Mouse (Mus musculus) cerebellum, postnatal 10 days (tissue): ENCODE data around the gene Coa3.
"Not testable (repeated sequence)": the region's sequence is repeated elsewhere in the genome, so short reads cannot be mapped to it uniquely, and the experiment has no call there.

Experiments
- DNase-seq, 2 experiments: peaks; one replicate each; pipeline ENCODE4 v3.0.0; 2021; ENCODE audit warnings: mixed read lengths in 2 of 2

Coa3 gene

DNA sequence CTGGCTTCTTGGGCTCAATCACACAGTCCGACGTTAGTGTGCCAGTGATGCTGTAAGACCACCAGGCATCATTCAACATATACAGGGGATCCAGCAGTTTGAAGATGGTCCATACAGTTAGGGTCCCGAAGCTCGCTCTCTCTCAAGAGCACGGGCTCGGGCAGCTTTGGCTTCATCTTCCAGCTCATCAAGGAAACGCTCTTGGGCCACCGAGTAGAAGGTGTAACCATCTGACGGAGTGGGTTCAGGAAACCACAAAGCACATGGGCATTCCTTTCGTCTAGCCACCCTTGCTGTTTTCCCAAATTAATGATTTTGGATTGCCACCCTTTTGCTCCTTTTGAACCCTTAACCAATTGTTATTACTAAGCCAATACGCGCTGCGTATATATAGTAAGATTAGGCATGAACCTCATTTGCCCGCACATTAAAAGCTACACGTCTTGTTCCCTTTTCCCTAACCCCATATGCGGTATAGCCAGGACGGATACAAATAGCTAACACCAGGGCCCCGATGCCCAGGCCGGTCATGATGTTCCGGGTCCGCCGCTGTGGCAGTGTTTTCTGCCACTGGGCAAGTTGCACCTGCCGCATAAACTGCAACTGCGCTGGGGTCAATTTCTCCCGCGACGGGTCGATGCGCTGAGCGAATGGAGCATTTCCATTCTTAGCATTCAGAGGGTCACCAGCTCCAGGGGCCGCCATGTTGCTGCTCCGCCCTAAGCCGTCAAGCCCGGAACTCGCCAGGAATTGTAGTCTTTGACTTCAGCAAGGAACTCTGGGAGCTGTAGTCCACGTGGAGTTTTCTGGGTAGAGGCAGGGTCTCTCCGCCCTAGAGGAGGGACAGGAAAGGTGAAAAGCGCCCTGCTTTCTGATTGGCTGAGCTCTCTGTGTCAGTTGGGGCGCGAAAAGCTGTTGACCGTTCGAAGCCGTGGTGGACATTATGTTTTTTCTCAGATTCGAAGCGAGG is at the start of gene Coa3, which contains the start of gene Cntd1:
Coa3 (minus strand) TSS at position 892 of the 970 bp plus-strand sequence.
Cntd1 (plus strand) TSS at position 790 of the 970 bp plus-strand sequence.
- DNase-seq, result peak; percentile 91 to 94

DNA sequence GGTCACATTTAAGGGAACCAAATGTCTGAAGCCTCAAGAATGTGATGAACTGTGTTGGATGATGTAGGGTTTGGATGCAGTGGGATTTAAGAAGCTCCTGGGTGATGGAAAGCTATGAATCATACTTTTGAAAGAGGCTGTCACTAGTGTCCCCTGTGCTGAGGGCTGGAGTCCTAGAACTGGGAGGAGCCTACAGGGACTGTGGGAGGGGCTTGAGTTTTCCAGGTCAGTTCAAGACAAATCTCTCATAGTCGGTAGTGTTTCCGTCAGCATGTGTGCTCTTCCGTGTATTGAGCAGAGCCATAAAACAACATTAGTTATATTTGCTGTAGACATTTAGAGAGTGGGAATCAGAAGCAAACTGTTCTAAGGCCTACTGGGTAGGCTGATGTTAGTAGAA is 48.4 kb upstream of the Coa3 start:
- no peak for DNase-seq

DNA sequence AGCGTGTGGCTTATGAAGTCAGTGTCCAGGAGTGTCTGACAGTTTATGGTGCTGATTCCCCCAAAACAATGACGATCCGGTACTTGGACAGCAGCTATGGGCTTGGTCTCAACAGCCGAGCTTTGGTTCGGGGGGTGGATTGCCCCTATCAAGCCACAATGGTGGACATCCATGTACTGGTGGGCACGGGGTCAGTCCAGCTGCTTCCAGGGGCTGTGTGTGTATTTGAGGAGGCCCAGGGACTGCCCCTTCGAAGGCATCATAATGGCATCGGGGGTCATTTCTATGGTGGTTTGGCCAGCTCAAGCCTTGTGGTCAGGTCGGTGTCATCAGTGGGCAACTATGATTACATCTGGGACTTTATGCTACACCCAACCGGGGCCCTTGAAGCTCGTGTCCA is 47.2 kb upstream of the Coa3 start:
- DNase-seq, result no peak

DNA sequence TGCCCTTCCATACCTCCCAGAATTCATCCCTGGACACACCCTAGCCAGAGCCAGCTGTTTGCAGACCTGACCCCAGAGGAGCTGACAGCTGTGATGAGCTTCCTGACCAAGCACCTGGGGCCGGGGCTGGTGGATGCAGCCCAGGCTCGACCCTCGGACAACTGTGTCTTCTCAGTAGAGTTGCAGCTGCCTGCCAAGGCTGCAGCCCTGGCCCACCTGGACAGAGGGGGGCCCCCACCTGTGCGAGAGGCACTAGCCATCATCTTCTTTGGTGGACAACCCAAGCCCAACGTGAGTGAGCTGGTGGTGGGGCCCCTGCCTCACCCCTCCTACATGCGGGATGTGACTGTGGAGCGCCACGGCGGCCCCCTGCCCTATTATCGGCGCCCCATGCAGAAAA is 46.3 kb upstream of the Coa3 start:
- DNase-seq, result not testable (repeated sequence)

DNA sequence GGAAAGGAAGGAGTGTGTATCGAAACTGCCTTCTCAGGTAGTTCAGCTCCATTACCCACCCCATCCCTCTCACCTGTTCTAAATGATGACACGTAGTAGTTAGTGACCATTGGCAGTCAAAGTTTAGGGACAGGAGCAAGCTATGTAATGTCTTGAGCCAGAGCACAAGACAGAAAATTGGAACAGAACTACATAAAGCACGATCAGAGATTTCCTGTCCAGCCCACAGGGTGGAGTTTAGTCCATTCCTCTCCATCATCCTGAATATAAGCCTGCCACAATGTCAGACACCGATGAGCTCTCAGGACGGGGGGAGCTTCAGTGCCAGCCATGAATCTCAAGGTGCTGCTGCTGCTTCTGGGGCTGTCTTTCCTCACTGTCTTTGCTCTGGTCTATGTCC is 45.8 kb upstream of the Coa3 start, which contains the start of gene Aoc2:
Aoc2 (plus strand) TSS at position 301 of the 400 bp plus-strand sequence.
- no peak for DNase-seq

DNA sequence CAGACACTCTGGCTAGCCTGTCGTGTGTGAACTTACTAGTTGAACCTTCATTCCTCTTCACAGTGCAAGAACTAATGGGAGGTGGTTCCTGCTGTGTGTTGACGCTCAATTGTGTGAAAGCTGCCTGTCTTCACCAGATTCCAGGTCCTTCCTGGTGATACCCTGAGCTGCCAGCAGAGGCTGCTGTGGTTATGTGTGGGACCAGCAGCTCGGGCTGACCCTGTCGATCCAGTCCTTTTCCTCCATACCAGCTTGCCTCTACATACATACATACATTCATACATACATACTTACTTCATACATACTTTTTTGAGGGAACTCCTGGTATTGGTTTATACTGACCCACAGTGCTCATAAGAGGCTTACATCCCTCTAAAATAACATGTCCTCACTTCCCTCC is 44.7 kb upstream of the Coa3 start:
- peak; percentile 87 for DNase-seq

DNA sequence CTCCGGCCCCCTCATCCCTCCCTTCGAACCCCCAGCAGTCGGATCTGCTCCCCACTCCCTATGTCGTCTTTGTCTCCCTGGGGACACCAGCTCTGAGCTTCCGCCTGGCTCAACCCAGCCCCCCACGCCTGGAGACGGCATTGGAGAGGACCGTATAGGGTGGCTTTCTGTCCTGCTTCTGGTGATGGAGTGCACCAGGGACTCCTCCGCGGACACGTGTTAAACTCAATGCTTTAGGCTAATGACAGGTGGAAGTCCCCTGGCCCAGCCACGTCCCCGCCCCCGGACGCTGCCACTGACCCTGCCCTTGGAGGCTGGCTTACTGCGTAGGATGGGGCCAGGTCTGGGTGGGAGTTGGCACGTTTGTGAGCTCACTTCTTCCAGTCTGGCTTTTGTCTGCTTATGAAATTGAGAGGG is 37.6 kb upstream of the Coa3 start:
- DNase-seq, result no peak

DNA sequence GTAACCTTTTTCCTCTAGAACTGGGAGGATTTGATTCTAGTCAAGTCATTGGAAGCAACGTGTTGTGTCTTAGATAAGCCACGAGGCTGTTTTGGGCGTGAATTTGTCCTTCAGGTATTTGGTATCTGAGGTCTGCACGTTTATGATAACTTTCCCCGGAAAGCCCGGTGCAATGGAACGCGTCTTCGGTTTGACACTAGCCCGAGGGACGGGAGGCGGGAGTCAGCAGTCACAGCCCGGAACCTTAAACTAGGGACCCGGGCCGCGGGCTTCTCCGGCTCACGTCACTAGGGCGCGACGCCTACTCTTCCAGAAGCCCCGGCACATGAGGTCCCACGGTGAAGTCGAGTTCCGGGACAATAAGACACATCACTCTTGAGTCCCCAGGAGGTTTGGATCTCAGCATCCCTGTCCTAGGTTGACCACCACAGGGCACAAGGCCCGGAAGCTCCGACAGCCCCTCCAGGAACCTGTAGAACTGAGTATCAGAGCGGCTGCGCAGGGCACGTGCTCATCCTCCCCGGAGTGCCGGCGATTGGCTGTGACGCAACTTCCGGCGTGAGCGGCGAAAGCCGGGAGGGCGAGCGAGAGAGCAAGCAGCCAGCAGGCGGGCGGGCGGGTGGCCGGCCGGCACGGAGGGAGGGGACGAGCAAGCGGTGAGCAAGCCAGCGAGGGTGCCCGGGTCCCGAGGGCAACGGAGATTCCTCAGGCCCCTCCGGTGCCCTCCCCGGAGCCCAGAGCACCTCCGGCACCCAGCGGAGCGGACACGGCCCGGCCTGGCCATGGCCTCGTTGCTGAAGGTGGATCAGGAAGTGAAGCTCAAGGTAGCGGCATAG is 37.0 kb upstream of the Coa3 start, which contains the start of gene Psme3:
Psme3 (plus strand) TSS at position 549 of the 836 bp plus-strand sequence.
- peak; percentile 96 to 97 for DNase-seq

DNA sequence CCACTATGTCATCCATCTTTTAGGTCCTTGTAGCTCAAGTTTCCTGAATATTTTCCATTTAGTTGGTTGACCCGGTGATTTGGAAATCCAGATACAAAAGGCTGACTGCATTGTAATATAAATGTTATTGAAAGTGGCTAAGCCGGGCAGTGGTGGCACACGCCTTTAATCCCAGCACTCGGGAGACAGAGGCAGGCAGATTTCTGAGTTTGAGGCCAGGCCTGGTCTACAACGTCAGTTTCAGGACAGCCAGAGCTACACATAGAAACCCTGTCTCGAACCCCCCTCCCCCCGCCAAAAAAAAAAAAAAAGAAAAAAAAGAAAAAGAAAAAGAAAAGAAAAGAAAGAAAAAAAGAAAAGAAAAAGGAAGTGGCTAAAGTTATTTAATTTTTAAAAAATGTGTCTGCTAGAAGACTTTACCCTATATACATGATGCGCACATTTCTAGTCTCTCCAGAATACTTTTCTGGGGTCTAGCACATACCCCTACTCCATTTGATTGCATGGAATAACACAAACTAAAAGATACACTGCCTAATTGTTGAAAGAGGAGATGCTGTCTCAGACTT is 36.3 kb upstream of the Coa3 start:
- DNase-seq, result no peak

DNA sequence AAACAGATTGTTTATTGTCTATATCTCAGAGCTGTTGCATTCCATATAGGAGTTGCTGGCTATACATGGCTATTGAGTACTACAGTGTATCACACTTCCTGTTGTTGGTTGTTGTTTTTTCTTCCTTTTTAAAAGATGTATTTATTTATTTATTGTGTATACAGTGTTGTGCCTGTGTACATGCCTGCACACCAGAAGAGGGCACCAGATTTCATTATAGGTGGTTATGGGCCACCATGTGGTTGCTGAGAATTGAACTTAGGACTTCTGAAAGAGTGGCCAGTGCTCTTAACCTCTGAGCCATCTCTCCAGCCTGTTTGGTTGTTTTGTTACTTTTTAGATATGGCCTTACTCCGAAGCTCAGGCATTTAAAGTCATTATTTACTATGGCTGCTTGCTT is 35.7 kb upstream of the Coa3 start:
- no peak for DNase-seq

DNA sequence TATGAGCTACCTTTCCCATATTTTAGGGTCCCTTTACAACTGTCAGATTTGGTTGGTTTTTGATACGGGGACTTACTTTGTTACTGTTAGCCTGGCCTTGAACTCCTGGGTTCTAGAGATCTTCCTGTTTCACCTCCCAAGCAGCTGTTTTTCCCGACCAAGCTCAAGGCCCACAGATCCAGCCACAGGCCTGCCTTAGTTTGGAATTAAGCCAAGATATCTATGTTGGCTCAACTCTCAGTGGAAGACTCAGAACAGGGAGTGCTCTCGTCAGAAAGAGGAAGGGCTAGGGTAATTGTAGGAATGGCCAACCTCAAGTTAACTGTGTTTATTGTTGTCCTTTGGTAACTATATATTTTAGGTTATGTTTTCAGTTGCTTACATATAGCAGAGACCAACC is 33.2 kb upstream of the Coa3 start:
- DNase-seq, result no peak

DNA sequence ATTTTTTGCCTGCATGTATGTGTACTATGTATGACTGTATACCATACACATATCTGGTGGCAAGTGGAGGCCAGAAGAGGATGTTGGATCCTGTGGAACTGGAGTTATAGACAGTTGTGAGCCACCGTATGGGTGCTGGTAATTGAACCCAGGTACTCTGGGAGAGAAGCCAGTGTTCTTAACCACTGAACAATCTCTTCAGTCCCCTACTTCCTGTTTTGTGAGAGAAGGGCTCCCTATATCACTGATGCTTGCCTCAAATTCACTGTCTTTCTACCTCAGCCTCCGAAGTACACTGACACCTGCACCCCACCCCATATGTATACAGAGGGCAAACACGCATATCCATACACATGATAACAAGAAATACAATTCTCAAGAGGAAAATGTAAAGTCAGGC is 32.2 kb upstream of the Coa3 start:
- no peak for DNase-seq

DNA sequence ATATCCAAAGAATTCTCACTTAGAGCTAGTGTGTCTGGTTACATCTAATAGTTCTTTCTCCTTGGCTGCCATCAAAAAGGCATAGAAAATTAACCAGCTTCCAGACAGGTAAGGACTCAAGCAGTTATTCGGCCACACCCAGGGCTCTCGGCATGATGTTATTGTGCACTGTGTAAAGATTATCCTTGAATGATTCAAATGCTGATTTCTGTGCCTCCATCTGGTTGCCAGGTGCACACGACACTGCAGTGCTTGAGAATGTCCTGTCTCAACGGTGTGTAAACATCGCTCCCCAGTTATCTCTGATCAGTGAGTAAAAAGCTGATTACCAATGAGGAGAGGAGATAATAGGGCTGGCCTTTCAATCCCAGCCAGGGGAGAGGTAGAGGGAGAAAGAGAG is 28.8 kb upstream of the Coa3 start:
- no peak for DNase-seq

DNA sequence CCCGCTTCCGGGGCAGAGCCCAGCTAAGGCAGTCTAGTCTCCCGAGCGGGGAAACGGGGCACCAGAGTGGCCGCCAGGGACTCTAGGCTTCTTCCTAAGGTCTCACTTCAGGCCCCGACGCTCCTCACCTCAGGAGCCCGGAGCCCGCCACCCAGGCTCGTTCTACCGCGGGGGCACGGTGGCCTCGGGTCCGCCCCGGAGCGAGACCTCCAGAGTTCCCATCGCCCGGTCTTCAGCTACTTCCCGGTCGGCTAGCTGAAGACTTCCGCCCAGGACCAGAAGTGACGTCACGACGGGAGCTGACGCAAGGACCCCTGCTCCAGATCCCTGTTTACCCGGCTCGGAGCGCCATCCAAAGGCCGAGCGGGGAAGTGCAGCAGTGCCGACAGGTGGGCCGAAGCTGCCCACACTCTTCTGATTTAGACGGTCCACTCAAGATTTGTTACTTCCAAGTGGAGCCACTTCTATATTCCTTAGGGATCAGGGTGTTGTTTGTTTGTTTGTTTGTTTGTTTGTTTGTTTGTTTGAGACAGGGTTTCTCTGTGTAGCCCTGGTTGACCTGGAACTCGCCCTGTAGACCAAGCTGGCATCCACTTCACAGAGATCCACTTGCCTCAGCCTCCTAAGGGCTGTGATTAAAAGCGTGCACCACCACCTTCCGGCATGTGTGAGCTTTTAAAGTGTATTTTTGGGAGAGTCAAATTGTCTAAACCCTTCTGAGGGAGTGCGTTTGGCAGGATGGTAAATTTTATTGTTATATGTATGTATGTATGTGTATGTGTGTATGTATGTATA is 23.3 kb upstream of the Coa3 start, which contains the start of gene Becn1:
Becn1 (minus strand) TSS at position 283 of the 795 bp plus-strand sequence.
- peak; percentile 99 to 100 for DNase-seq

DNA sequence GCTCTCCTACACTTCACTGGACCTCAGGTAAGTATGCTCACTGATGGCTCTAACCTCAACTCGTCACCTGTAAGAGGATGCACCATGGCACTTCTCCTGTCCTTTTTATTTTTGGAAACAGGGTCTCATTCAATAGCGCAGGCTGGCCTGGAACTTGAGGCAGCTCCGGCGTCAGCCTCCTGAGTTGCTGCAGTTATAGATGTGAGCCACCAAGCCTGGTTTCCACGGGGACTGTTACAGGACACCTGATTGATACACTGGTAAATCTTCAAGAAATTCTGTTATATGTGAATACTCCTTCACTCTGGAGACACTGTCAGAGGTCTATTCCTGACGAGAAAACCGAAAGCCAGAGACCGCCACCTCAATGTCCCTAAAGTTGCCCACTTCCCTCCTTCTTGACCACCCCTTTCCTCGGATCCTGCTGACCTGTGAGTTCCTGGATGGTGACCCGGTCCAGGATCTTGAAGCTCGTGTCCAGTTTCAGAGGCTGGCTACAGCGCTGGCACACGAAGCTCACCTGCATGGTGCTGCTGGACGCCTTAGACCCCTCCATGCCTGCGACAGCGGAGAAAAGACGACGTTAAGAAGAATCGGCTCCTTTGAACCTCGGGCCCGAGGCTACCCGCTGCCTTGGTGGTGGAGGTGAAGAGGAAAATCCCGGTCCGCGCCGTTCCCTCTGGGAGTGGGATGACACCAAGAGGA is 22.5 kb upstream of the Coa3 start:
- no peak for DNase-seq

DNA sequence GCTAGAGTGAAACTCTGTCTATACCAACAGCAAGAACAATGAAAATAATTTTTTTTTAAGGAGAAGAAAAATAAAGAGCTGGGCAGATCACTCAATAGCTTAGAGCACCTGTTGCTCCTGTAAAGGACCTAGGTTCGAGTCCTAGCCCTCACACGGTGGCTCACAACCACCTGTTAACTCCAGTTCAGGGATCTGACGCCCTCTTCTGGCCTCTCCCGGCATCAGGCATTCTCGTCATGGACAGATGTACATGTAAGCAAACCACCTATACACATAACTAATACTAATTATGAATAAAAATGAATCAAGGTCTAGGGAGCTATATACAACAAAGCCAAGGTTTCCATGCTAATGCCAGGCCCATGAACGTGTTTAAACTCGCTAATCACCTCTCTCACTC is 22.0 kb upstream of the Coa3 start:
- peak; percentile 27 to 38 for DNase-seq

DNA sequence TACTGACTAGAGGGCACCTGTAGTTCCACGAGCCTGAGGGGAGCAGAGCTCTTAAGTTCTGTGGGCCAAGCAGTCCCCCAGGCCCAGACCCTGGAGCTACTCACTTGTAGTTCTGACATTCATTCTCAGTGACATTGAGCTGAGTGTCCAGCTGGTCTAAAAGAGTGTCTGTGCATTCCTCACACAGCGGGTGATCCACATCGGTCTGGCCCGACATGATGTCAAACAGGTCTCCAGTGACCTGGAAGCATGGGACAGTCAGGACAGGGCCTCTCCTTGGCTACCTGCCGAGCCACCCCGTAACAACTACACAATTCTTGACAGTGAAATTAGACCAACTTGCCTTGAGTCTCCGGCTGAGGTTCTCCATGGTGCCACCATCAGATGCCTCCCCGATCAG is 16.3 kb upstream of the Coa3 start:
- DNase-seq, result no peak

DNA sequence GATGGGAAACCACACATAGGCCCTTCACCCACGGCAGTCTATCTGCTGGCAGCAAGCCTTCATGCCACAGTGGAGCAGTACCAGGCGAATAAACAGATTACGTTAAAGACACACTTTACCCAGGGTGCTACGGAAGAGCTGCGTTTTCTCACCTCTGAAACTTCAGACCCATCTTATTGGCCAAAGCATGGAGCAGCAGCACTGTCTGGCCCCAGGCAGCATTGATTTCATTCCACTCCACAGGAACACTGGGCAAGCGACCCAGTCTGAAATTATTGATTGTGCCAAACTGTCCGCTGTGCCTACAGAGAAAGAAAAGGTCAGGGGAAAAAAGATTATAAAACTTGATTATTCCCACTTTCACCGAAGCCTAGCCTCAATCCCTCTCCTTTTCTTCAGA is 12.3 kb upstream of the Coa3 start:
- DNase-seq, result no peak

DNA sequence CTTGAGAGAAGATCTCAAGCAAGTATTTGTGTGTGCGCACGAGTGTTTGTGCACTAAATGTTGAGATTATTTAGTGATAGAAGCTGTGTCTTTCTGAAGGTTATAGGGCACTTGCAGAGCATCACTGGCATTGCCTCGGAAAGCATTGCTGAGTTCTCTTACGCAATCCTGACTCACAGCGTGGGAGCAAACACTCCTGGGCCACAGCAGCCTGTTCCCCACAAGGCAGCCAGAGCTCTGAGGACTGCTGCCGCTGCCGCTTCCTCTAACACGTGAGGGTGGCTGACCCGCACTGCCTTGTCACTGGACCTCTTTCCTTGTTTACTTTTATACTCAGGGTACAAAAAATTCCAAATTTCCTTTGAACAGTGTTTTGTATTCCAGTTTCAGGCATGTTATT is 8.4 kb upstream of the Coa3 start:
- DNase-seq, result no peak

DNA sequence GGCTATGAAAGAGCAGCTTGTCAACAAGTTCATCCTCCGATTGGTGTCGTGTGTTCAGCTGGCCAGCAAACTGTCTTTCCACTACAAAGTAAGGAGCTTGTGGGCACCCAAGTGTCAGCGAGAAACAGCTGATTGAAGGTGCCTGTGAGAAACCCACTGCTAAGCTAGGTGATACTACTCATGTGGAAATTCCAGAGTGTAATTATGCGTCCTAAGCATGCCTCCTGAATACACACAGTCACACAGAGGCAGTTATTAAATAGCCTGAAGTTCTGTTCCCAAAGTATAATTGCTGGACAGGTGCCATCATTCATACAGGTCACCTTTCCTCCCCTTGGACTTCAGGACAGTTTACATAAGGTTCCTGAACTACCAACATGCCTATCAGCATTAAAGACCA is 4.9 kb upstream of the Coa3 start:
- DNase-seq, result no peak

DNA sequence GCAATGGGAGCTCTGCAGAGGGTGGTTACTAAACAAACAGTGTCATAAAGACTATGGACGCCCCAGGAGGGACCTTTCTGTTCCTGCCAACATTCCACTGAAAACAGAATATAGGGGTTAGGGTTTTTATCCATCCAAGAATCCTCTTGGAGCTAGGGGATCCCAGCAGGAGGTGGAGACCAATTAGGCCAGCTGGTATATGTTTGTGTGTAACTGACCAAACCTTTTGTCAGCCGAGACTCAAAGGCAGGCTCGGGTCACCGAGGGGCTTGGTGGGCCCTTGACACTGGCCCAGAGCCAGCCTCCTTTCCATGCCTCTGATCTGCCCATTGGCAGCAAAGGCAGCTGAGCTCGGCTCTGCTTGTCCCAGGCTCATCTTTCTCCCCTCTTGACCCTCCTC is 4.0 kb upstream of the Coa3 start:
- DNase-seq, result no peak

DNA sequence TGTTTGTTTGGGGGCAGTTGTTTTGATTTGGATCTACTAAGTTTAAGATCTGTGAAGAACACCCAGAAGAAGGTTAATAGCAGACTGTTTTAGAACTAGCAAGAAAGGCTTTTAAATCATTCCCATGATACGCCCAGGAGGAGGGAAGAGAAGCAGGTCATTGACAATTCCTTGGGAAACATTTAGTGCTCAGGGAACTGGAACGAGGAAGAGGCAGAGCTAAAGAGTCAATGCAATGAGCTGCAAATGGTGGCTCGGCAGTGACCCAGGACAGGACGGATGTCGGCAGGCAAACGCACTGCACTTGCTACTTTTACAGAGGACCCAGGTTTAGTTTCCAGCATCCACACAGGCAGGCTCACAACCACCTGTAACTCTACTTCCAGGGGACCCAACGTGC is 1.9 kb upstream of the Coa3 start:
- no peak for DNase-seq
